Mouse (Mus musculus): Measurements from ENCODE around the gene Il25.

DNA sequence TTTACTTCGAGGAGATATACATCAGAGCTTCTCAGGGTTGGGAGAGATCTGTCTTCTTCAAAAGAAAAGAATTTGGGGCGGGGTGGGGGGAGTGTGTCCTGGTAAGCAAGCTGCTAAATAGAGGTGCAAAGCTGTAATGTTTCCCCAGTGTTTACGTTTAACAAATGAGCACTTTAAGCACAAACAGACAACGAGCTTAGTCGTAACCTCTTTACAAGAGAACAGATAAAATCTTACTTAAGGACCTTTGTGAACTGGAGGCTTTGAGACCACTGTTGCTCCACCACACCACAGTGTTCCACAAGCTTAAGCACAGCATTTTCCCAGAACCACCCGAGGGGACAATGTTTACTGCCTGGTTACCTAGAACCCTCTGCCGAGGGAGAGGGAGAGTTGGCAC lies 5.2 kb upstream of the Il25 start:
- no peak for TF ChIP-seq CTCF (IDR thresholded peaks at IDR 0.05; ENCODE audit: borderline replicate concordance, insufficient read depth, low read length)
- no peak for TF ChIP-seq POLR2A (IDR thresholded peaks at IDR 0.05; ENCODE audit: low read depth, low read length)
